Mouse (Mus musculus): ENCODE measurements around the gene Klc4. TPM values are rescaled to one million over a fixed set of nuclear protein-coding genes. Genes with fewer than 3 reads are reported as not detected.

Klc4 gene
- polyA plus RNA-seq, 1 experiment, result 7.8 TPM

- Histone ChIP-seq H3K79me3 (ENCODE audit: low read depth) (peaks cover 23% of the 10 kb centered on the region), H3ac (ENCODE audit: control insufficient read depth, insufficient read length, low read depth) (no peak within 1 kb of the TSS), H3K27me3 (ENCODE audit: control insufficient read depth, insufficient read depth, insufficient read length) (no peaks in the 10 kb centered on the region), H3K4me3 (ENCODE audit: insufficient read depth, poor library complexity, severe bottlenecking) (peak within 1 kb of the TSS; percentile 91), H3K79me2 (ENCODE audit: control insufficient read depth, insufficient read depth) (peaks cover 52% of the 10 kb centered on the region), H3K36me3 (ENCODE audit: control insufficient read depth, insufficient read depth) (peaks cover 37% of the 10 kb centered on the region)
- no peak for TF ChIP-seq MYOD1 (IDR thresholded peaks at IDR 0.05; ENCODE audit: control insufficient read depth, insufficient read length, low read depth)
- no peak for TF ChIP-seq MAX (IDR thresholded peaks at IDR 0.05)
- no peak for TF ChIP-seq CTCF (IDR thresholded peaks at IDR 0.05; ENCODE audit: control insufficient read depth, insufficient read depth, insufficient read length)
- no peak for TF ChIP-seq USF1 (IDR thresholded peaks at IDR 0.05; ENCODE audit: low read depth)
- no peak for TF ChIP-seq CEBPB (IDR thresholded peaks at IDR 0.05; ENCODE audit: low read depth)
- no peak for TF ChIP-seq MYOG (IDR thresholded peaks at IDR 0.05; ENCODE audit: control insufficient read depth, extremely low read depth, insufficient read length)
- no peak for TF ChIP-seq FOSL1 (IDR thresholded peaks at IDR 0.05; ENCODE audit: insufficient read depth, low read length, poor library complexity, severe bottlenecking)
Observed at GRCm38 (mm10) chr17:46678416-46678815, 32.6 kb upstream of the Klc4 start, which contains the start of gene Mea1. Mea1 (plus strand) TSS chr17:46678793.

GRCm38 (mm10) chr17:46674530-46675283, 28.9 kb upstream of the Klc4 start:
- H3K27me3 ChIP-seq (ENCODE audit: control insufficient read depth, insufficient read depth, insufficient read length), result no peaks in the 10 kb centered on the region
- H3K36me3 ChIP-seq (ENCODE audit: control insufficient read depth, insufficient read depth), result peaks cover 54% of the 10 kb centered on the region
- peaks cover 62% of the 10 kb centered on the region for H3K79me2 ChIP-seq (ENCODE audit: control insufficient read depth, insufficient read depth)
- H3ac ChIP-seq (ENCODE audit: control insufficient read depth, insufficient read length, low read depth), result peak overlapping the region; percentile 62
- H3K4me3 ChIP-seq (ENCODE audit: insufficient read depth, poor library complexity, severe bottlenecking), result peak overlapping the region; percentile 6
- no peak for TF ChIP-seq USF1 (IDR thresholded peaks at IDR 0.05; ENCODE audit: low read depth)
- TF ChIP-seq FOSL1 (IDR thresholded peaks at IDR 0.05; ENCODE audit: insufficient read depth, low read length, poor library complexity, severe bottlenecking), result no peak
- no peak for TF ChIP-seq MYOG (IDR thresholded peaks at IDR 0.05; ENCODE audit: control insufficient read depth, extremely low read depth, insufficient read length)
- no peak for TF ChIP-seq MYOD1 (IDR thresholded peaks at IDR 0.05; ENCODE audit: control insufficient read depth, insufficient read length, low read depth)
- TF ChIP-seq CTCF (IDR thresholded peaks at IDR 0.05; ENCODE audit: control insufficient read depth, insufficient read depth, insufficient read length), result no peak
- no peak for TF ChIP-seq CEBPB (IDR thresholded peaks at IDR 0.05; ENCODE audit: low read depth)
- TF ChIP-seq MAX (IDR thresholded peaks at IDR 0.05), result no peak
- peaks cover 38% of the 10 kb centered on the region for H3K79me3 ChIP-seq (ENCODE audit: low read depth)

- Histone ChIP-seq H3K79me3 (ENCODE audit: low read depth) (peaks cover 31% of the 10 kb centered on the region), H3K4me3 (ENCODE audit: insufficient read depth, poor library complexity, severe bottlenecking) (peak within 1 kb of the TSS; percentile 75), H3K27me3 (ENCODE audit: control insufficient read depth, insufficient read depth, insufficient read length) (no peaks in the 10 kb centered on the region), H3ac (ENCODE audit: control insufficient read depth, insufficient read length, low read depth) (peak within 1 kb of the TSS; percentile 92), H3K79me2 (ENCODE audit: control insufficient read depth, insufficient read depth) (peaks cover 55% of the 10 kb centered on the region), H3K36me3 (ENCODE audit: control insufficient read depth, insufficient read depth) (peaks cover 59% of the 10 kb centered on the region)
- TF ChIP-seq USF1 (IDR thresholded peaks at IDR 0.05; ENCODE audit: low read depth) (no peak), MAX (IDR thresholded peaks at IDR 0.05) (peak; percentile 74), MYOD1 (IDR thresholded peaks at IDR 0.05; ENCODE audit: control insufficient read depth, insufficient read length, low read depth) (no peak)
Observed at GRCm38 (mm10) chr17:46673850-46674529, 28.2 kb upstream of the Klc4 start, which contains the start of gene Rrp36. Rrp36 (minus strand) TSS chr17:46674352.

- Histone ChIP-seq H3K27me3 (ENCODE audit: control insufficient read depth, insufficient read depth, insufficient read length) (no peaks in the 10 kb centered on the region), H3K4me3 (ENCODE audit: insufficient read depth, poor library complexity, severe bottlenecking) (no peak overlapping the region), H3K79me2 (ENCODE audit: control insufficient read depth, insufficient read depth) (peaks cover 37% of the 10 kb centered on the region), H3ac (ENCODE audit: control insufficient read depth, insufficient read length, low read depth) (no peak overlapping the region), H3K36me3 (ENCODE audit: control insufficient read depth, insufficient read depth) (peaks cover 34% of the 10 kb centered on the region), H3K79me3 (ENCODE audit: low read depth) (peaks cover 25% of the 10 kb centered on the region)
- TF ChIP-seq CTCF (IDR thresholded peaks at IDR 0.05; ENCODE audit: control insufficient read depth, insufficient read depth, insufficient read length), result no peak
- no peak for TF ChIP-seq MAX (IDR thresholded peaks at IDR 0.05)
- TF ChIP-seq CEBPB (IDR thresholded peaks at IDR 0.05; ENCODE audit: low read depth), result no peak
- TF ChIP-seq MYOD1 (IDR thresholded peaks at IDR 0.05; ENCODE audit: control insufficient read depth, insufficient read length, low read depth), result no peak
- TF ChIP-seq FOSL1 (IDR thresholded peaks at IDR 0.05; ENCODE audit: insufficient read depth, low read length, poor library complexity, severe bottlenecking), result no peak
- no peak for TF ChIP-seq MYOG (IDR thresholded peaks at IDR 0.05; ENCODE audit: control insufficient read depth, extremely low read depth, insufficient read length)
- no peak for TF ChIP-seq USF1 (IDR thresholded peaks at IDR 0.05; ENCODE audit: low read depth)
Observed at GRCm38 (mm10) chr17:46669911-46670310, 24.1 kb upstream of the Klc4 start.

- peaks cover 26% of the 10 kb centered on the region for H3K36me3 ChIP-seq (ENCODE audit: control insufficient read depth, insufficient read depth)
- no peak overlapping the region for H3ac ChIP-seq (ENCODE audit: control insufficient read depth, insufficient read length, low read depth)
- TF ChIP-seq CEBPB (IDR thresholded peaks at IDR 0.05; ENCODE audit: low read depth), result no peak
- TF ChIP-seq MAX (IDR thresholded peaks at IDR 0.05), result no peak
- no peak for TF ChIP-seq MYOD1 (IDR thresholded peaks at IDR 0.05; ENCODE audit: control insufficient read depth, insufficient read length, low read depth)
- TF ChIP-seq USF1 (IDR thresholded peaks at IDR 0.05; ENCODE audit: low read depth), result no peak
- no peak for TF ChIP-seq FOSL1 (IDR thresholded peaks at IDR 0.05; ENCODE audit: insufficient read depth, low read length, poor library complexity, severe bottlenecking)
- no peak for TF ChIP-seq CTCF (IDR thresholded peaks at IDR 0.05; ENCODE audit: control insufficient read depth, insufficient read depth, insufficient read length)
- TF ChIP-seq MYOG (IDR thresholded peaks at IDR 0.05; ENCODE audit: control insufficient read depth, extremely low read depth, insufficient read length), result no peak
- H3K27me3 ChIP-seq (ENCODE audit: control insufficient read depth, insufficient read depth, insufficient read length), result no peaks in the 10 kb centered on the region
- peaks cover 25% of the 10 kb centered on the region for H3K79me2 ChIP-seq (ENCODE audit: control insufficient read depth, insufficient read depth)
- H3K4me3 ChIP-seq (ENCODE audit: insufficient read depth, poor library complexity, severe bottlenecking), result no peak overlapping the region
- H3K79me3 ChIP-seq (ENCODE audit: low read depth), result peaks cover 14% of the 10 kb centered on the region
Observed at GRCm38 (mm10) chr17:46667712-46668111, 21.9 kb upstream of the Klc4 start.

Measured in C2C12 (cell line).